Mouse (Mus musculus) erythroblast, embryonic 14.5 days (primary cell): ENCODE results near the gene Sgsh. TPM values are rescaled to one million over a fixed set of nuclear protein-coding genes. Genes with fewer than 3 reads are reported as not detected.
"Not testable (repeated sequence)": the region's sequence is repeated elsewhere in the genome, so short reads cannot be mapped to it uniquely, and the experiment has no call there.

Experiments
- H3K27me3 ChIP-seq: 2 replicates; pipeline ENCODE4 v1.6.1; 2012; ENCODE audit warnings: inconsistent platforms; ENCODE audit not compliant: control insufficient read depth
- H3K36me3 ChIP-seq: 2 replicates; pipeline ENCODE4 v1.6.1; 2012; ENCODE audit warnings: mild to moderate bottlenecking, inconsistent platforms; ENCODE audit not compliant: control insufficient read depth
- H3K4me1 ChIP-seq: 2 replicates; pipeline ENCODE4 v1.6.1; 2012; ENCODE audit warnings: inconsistent platforms; ENCODE audit not compliant: control insufficient read depth
- H3K4me3 ChIP-seq: replicated peaks from 2 replicates; pipeline ENCODE3; 2012; ENCODE audit warnings: moderate library complexity, mild to moderate bottlenecking, inconsistent platforms
- H3K9me3 ChIP-seq: 2 replicates; pipeline ENCODE4 v1.6.1; 2012; ENCODE audit warnings: low read length, inconsistent platforms, mixed read lengths; ENCODE audit not compliant: control insufficient read depth
- GATA1 ChIP-seq: IDR thresholded peaks from 2 replicates; pipeline ENCODE4 v1.6.1; 2012; ENCODE audit warnings: low read length, inconsistent platforms, mixed read lengths
- TAL1 ChIP-seq: IDR thresholded peaks from 3 replicates; pipeline ENCODE4 v1.6.1; 2012; ENCODE audit warnings: low read length, inconsistent platforms, mixed read lengths
- polyA plus RNA-seq: library from polyadenylated mRNA; stranded (reverse); fragments of >175 nt; gene quantifications from 2 replicates; pipeline ENCODE4 v1.2.3, GENCODE M21; 2012

Gene Sgsh
- polyA plus RNA-seq, 1 experiment: 0.15 TPM

GRCm38 (mm10) chr11:119392001-119392614 lies 36.8 kb upstream of the Sgsh start:
- H3K4me3 ChIP-seq: peak overlapping the region; percentile 71
- H3K9me3 ChIP-seq: no peaks in the 10 kb centered on the region
- H3K36me3 ChIP-seq: no peaks in the 10 kb centered on the region
- TF ChIP-seq GATA1: no peak
- no peak for TF ChIP-seq TAL1
- peaks cover 49% of the 10 kb centered on the region for H3K4me1 ChIP-seq
- peaks cover 51% of the 10 kb centered on the region for H3K27me3 ChIP-seq

DNA sequence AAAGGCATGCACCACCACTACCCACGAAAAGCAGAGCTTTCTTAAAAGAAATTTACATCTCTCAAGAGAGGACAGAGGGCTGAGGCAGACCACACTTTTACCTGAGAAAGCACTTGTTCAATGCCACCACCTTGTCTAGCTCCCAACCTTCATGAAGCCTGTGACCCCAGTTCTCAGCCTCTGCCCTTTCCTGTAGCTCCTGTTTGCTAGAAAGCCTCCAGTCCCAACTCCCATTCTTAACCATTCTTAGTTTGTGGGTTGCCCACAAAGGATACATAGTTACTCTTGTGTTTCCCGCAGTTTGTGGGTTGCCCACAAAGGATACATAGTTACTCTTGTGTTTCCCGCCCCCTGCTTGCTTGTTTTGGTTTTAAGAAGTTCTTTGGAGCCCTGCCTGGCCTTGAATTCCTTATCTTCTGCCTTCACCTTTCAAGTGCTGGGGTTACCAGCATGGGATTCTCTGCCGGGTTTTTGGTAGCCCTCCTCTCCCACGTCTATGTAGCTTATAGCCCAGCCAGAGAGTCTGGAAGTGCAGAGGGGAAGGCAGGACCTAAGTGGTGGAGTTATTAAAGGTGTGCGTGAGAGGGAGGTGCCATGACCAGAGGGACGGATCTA lies 36.2 kb upstream of the Sgsh start:
- TF ChIP-seq GATA1 (no peak), TAL1 (no peak)
- Histone ChIP-seq H3K4me1 (peaks cover 49% of the 10 kb centered on the region), H3K9me3 (no peaks in the 10 kb centered on the region), H3K27me3 (peaks cover 51% of the 10 kb centered on the region), H3K4me3 (peak overlapping the region; percentile 71), H3K36me3 (no peaks in the 10 kb centered on the region)

DNA sequence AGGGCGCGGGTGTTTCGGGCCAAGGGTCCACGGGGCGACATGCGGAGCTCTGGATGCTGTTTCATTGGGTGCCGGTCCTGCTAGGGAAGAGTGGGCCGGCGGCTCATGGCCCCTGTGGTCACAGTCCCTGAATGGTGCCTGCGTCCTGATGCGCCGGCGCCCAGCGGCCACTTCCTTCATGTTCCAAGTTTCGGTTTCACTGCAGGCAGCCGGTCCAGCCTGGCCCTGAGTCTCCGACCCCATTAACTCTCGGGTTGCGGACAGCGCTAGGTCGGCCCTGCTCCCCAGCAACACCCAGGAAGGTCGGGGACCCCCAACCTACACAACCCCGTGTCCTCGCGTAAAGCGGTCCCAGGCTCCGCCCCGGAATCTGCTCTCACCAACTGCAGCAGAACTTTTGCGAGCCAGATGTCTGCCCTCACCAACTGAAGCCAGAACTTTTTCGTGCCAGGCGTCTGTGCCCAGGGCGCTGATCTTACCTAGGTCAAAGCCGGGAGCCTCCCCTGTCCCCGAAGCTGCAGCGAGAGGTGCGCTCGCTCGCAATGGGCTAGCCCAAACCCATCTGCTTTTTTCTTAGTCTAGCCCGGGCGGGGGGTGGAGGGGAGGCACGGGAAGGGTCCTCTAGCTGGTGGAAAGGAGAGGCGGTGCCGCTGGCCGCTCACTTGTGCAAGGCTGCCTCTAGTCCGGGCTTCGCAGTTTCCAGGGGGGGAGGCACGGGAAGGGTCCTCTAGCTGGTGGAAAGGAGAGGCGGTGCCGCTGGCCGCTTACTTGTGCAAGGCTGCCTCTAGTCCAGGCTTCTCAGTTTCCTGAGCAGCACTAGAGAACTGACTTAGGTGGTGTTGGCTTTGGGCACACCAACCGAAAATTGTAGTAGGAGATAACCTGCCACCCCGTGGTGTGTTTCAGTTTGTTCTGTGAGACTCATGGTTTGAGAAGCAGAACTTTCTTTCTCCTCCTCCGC lies 35.2 kb upstream of the Sgsh start:
- Histone ChIP-seq H3K4me1 (peaks cover 49% of the 10 kb centered on the region), H3K36me3 (no peaks in the 10 kb centered on the region), H3K4me3 (peak overlapping the region; percentile 69), H3K27me3 (peaks cover 51% of the 10 kb centered on the region), H3K9me3 (no peaks in the 10 kb centered on the region)
- TF ChIP-seq GATA1 (no peak), TAL1 (no peak)

DNA sequence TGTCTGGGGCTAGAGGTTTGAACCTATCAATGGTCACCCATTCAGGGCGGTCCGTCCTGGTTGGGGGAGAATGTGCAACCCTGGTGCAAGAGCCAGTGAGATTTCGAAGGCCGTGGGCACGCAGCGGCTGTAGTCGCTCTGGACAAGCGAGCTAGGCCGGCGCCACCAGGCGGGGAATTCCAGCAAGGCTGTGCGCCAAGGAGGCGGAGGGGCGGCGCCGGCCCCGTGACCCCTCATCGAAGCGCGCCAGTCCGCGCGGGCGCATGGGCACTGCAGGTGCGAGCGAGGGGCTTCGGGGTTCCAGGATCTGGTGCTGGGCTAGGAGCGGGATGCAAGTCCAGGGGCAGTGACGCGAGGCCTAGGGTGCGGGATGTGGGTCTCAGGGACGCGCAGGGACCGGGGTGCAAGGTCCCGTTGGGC lies 34.5 kb upstream of the Sgsh start:
- TF ChIP-seq GATA1 (no peak), TAL1 (no peak)
- peaks cover 48% of the 10 kb centered on the region for H3K4me1 ChIP-seq

GRCm38 (mm10) chr11:119387273-119387672 lies 31.9 kb upstream of the Sgsh start:
- Histone ChIP-seq H3K27me3 (peaks cover 48% of the 10 kb centered on the region), H3K4me1 (peaks cover 28% of the 10 kb centered on the region)
- not testable (repeated sequence) for H3K36me3 ChIP-seq, H3K4me3 ChIP-seq, H3K9me3 ChIP-seq

More for the DNA sequence above, 34.5 kb upstream of the Sgsh start:
- Histone ChIP-seq H3K4me3 (peak overlapping the region; percentile 69), H3K36me3 (no peaks in the 10 kb centered on the region), H3K9me3 (no peaks in the 10 kb centered on the region), H3K27me3 (peaks cover 51% of the 10 kb centered on the region)

DNA sequence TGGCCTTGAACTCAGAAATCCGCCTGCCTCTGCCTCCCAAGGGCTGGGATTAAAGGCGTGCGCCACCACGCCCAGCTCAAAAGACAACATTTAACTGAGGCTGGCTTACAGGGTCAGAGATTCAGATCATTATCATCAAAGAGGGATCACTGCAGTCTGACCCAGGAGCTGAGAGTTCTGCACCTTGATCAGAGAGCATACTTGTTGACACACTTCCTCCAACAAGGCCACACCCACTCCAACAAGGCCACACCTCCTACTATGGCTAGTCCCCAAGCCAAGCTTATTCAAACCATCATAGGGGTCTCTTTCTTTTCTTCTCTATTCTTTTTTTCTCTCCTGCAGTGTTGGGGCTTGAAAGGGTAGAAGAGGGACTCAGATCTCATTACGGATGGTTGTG lies 31.0 kb upstream of the Sgsh start:
- Histone ChIP-seq H3K27me3 (peaks cover 39% of the 10 kb centered on the region), H3K4me3 (no peak overlapping the region), H3K4me1 (peaks cover 18% of the 10 kb centered on the region), H3K9me3 (no peaks in the 10 kb centered on the region), H3K36me3 (no peaks in the 10 kb centered on the region)
- TF ChIP-seq TAL1 (no peak), GATA1 (no peak)

- no peaks in the 10 kb centered on the region for H3K9me3 ChIP-seq
- no peak for TF ChIP-seq TAL1
- no peak for TF ChIP-seq GATA1
- H3K36me3 ChIP-seq: no peaks in the 10 kb centered on the region
- H3K4me1 ChIP-seq: peaks cover 4% of the 10 kb centered on the region
- H3K4me3 ChIP-seq: no peak overlapping the region
- H3K27me3 ChIP-seq: peaks cover 25% of the 10 kb centered on the region
Observed at GRCm38 (mm10) chr11:119384904-119385303, 29.6 kb upstream of the Sgsh start.

DNA sequence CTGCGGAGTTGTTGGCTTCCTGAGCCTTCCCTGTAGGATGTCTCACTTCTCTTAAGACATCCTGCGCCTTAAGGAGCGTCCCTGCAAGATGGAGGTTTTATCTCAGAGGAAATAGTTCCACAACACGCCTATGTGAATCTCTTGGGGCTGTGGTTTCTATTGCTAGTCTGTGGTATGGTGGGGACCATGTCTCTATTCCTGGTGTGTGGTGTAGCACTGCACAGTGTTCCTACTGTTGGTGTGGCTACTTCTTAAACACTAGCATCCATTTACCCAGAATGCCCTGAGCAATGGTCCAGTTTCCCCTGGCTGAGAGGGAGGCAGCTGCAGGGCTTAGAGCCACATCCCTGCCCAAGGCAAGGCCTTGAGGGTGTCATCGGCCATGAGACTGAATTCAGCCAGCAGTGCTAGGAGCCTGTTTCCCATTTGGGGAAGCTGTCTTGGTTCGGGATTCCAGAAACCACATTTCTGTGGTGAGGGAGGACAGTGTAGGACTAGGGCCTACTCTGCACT lies 27.1 kb upstream of the Sgsh start:
- H3K36me3 ChIP-seq: no peaks in the 10 kb centered on the region; the same call in 1 of the 2 replicates
- no peaks in the 10 kb centered on the region for H3K9me3 ChIP-seq
- TF ChIP-seq GATA1: no peak
- peaks cover under 1% of the 10 kb centered on the region; the same call in 1 of the 2 replicates for H3K27me3 ChIP-seq
- H3K4me3 ChIP-seq: no peak overlapping the region
- no peaks in the 10 kb centered on the region for H3K4me1 ChIP-seq
